Mouse (Mus musculus) MEL (cell line): ENCODE measurements at regions not wholly inside any gene's neighbourhood (a gene's known extent, or its start where the extent isn't known, plus 50 kb on each side); places are given as distances from the start of the nearest gene placed in this dataset.

Experiments
- EP300 ChIP-seq, 2 experiments: IDR thresholded peaks; 2 replicates each; pipeline ENCODE4 v1.6.1; 2011; ENCODE audit warnings: improper control_type of control experiment in 2 of 2, low read length in 2 of 2, low read depth in 1 of 2, mild to moderate bottlenecking in 1 of 2
- NELFE ChIP-seq: IDR thresholded peaks from 2 replicates; pipeline ENCODE4 v1.6.1; 2011; ENCODE audit warnings: low read depth, low read length, improper control_type of control experiment
- ZC3H11A ChIP-seq: IDR thresholded peaks from 2 replicates; pipeline ENCODE4 v1.6.1; 2012; ENCODE audit warnings: low read depth, mild to moderate bottlenecking, inconsistent platforms, low read length, improper control_type of control experiment

DNA sequence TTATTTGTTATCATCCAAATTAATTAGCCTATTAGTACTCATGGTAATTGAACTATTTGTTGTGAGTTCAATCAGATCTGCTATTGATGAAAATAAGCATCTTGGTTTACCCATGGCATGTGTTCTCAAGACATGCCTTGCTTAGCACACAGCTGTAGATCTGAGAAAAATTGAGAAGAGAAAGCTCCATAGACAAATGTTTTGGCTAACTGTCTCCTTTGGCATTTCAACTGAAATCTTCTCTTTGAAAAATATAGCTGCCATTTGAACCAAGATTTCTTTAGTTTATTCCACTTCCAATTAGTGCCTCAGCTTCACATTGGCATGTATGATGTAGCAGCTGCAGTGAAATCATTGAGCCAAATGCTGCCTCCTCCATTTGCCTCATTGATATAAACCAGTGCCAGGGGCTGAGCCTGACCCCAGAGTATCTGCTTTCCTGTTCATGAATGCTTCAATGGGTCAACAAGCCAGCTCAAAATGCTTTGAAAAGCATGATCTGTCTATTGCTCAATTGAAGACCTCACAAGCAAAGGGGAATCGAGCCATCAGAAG lies 126.1 kb upstream of the Pter start:
- no peak for TF ChIP-seq NELFE
- no peak for TF ChIP-seq EP300 (IDR thresholded peaks at IDR 0.05; ENCODE audit: low read depth in 1 of 2, low read length in 2 of 2)
- no peak for TF ChIP-seq ZC3H11A
